Mouse (Mus musculus): Measurements from ENCODE around the gene Atg4c. TPM values are rescaled to one million over a fixed set of nuclear protein-coding genes. Genes with fewer than 3 reads are reported as not detected.

Atg4c gene
- total and polyA plus RNA-seq, 3 experiments: not detected

- H3K27ac ChIP-seq (ENCODE audit: insufficient read depth, low read depth): no peak overlapping the region
- no peak for TF ChIP-seq CHD1 (IDR thresholded peaks at IDR 0.05; ENCODE audit: low read depth, low read length)
- TF ChIP-seq MXI1 (IDR thresholded peaks at IDR 0.05; ENCODE audit: low read depth, low read length): no peak
- no peak for TF ChIP-seq JUN (IDR thresholded peaks at IDR 0.05; ENCODE audit: insufficient read depth, low read depth, low read length)
- TF ChIP-seq MAZ (IDR thresholded peaks at IDR 0.05; ENCODE audit: low read depth, low read length): no peak
- no peak for TF ChIP-seq ZC3H11A (IDR thresholded peaks at IDR 0.05; ENCODE audit: low read depth, low read length)
- no peak for TF ChIP-seq ZMIZ1 (IDR thresholded peaks at IDR 0.05; ENCODE audit: low read depth, low read length)
- TF ChIP-seq KAT2A (IDR thresholded peaks at IDR 0.05; ENCODE audit: insufficient replicate concordance, low read length): no peak
- no peak for TF ChIP-seq TBP (conservative IDR thresholded peaks at IDR 0.05; ENCODE audit: low read depth, low read length)
- no peak for TF ChIP-seq ZKSCAN1 (IDR thresholded peaks at IDR 0.05; ENCODE audit: borderline replicate concordance, low read depth, low read length)
- no peak for TF ChIP-seq POLR2A (IDR thresholded peaks at IDR 0.05; ENCODE audit: low read depth, low read length)
- TF ChIP-seq CTCF (conservative IDR thresholded peaks at IDR 0.05 in 1 of 2, IDR thresholded peaks at IDR 0.05 in 1 of 2; ENCODE audit: low read depth in 2 of 2, low read length in 2 of 2): no peak
- TF ChIP-seq RAD21 (IDR thresholded peaks at IDR 0.05; ENCODE audit: low read depth, low read length): no peak
- TF ChIP-seq IRF4 (IDR thresholded peaks at IDR 0.05; ENCODE audit: low read depth, low read length): no peak
- no peak for TF ChIP-seq PAX5 (IDR thresholded peaks at IDR 0.05; ENCODE audit: low read length)
- TF ChIP-seq ZNF384 (IDR thresholded peaks at IDR 0.05; ENCODE audit: low read depth, low read length): no peak
- no peak for TF ChIP-seq USF1 (IDR thresholded peaks at IDR 0.05; ENCODE audit: low read depth, low read length)
- TF ChIP-seq BHLHE40 (IDR thresholded peaks at IDR 0.05; ENCODE audit: low read depth, low read length): no peak
- H3K79me2 ChIP-seq (replicated peaks; ENCODE audit: control insufficient read depth, extremely low read depth, insufficient read depth, poor library complexity, severe bottlenecking): no peaks in the 10 kb centered on the region
- in situ Hi-C loops (cut with MboI; ENCODE audit: low pct_ligation_motif_present, low pct_unique_long_range_greater_than_20kb, low sequenced_read_pairs): no loop called here
- dilution Hi-C loops (cut with MboI; ENCODE audit: extremely low pct_ligation_motif_present, extremely low pct_unique_long_range_greater_than_20kb, low sequenced_read_pairs): no loop called here
- H3K27me3 ChIP-seq (replicated peaks): no peaks in the 10 kb centered on the region
- no peaks in the 10 kb centered on the region for H3K36me3 ChIP-seq (replicated peaks in 1 of 2; ENCODE audit: control insufficient read depth in 1 of 2, insufficient read depth in 1 of 2, low read length in 1 of 2)
- H3K9ac ChIP-seq (ENCODE audit: insufficient read depth, low read depth): no peak overlapping the region
- H3K4me2 ChIP-seq (ENCODE audit: insufficient read depth, low read depth, poor library complexity, severe bottlenecking): no peak overlapping the region
- H3K9me3 ChIP-seq (replicated peaks; ENCODE audit: low read length): peaks cover 77% of the 10 kb centered on the region
- no peaks in the 10 kb centered on the region for H3K4me1 ChIP-seq (ENCODE audit: control insufficient read depth in 1 of 2, insufficient read depth in 2 of 2)
- H3K4me3 ChIP-seq (replicated peaks in 1 of 3; ENCODE audit: low read depth in 2 of 3, low read length in 2 of 3, poor library complexity in 1 of 3): no peak overlapping the region
- DNase-seq (ENCODE audit: extremely low read depth): no peak
These were observed 80.2 kb downstream of the Atg4c start for GRCm38 (mm10) chr4:99273979-99274378.

- Histone ChIP-seq H3K4me3 (replicated peaks in 1 of 3; ENCODE audit: low read depth in 2 of 3, low read length in 2 of 3, poor library complexity in 1 of 3) (no peak overlapping the region), H3K9me3 (replicated peaks; ENCODE audit: low read length) (peaks cover 82% of the 10 kb centered on the region), H3K27me3 (replicated peaks) (no peaks in the 10 kb centered on the region), H3K9ac (ENCODE audit: insufficient read depth, low read depth) (no peak overlapping the region), H3K36me3 (replicated peaks in 1 of 2; ENCODE audit: control insufficient read depth in 1 of 2, insufficient read depth in 1 of 2, low read length in 1 of 2) (no peaks in the 10 kb centered on the region), H3K4me1 (ENCODE audit: control insufficient read depth in 1 of 2, insufficient read depth in 2 of 2) (no peaks in the 10 kb centered on the region), H3K79me2 (replicated peaks; ENCODE audit: control insufficient read depth, extremely low read depth, insufficient read depth, poor library complexity, severe bottlenecking) (no peaks in the 10 kb centered on the region), H3K27ac (ENCODE audit: insufficient read depth, low read depth) (no peak overlapping the region), H3K4me2 (ENCODE audit: insufficient read depth, low read depth, poor library complexity, severe bottlenecking) (no peak overlapping the region)
- DNase-seq (ENCODE audit: extremely low read depth): no peak
- TF ChIP-seq RAD21 (IDR thresholded peaks at IDR 0.05; ENCODE audit: low read depth, low read length) (no peak), TCF12 (IDR thresholded peaks at IDR 0.05; ENCODE audit: low read depth, low read length) (no peak), PAX5 (IDR thresholded peaks at IDR 0.05; ENCODE audit: low read length) (no peak), JUND (conservative IDR thresholded peaks at IDR 0.05; ENCODE audit: low read depth, low read length) (no peak), CHD2 (IDR thresholded peaks at IDR 0.05; ENCODE audit: low read length) (no peak), MYC (IDR thresholded peaks at IDR 0.05; ENCODE audit: low read depth, low read length) (no peak), MAZ (IDR thresholded peaks at IDR 0.05; ENCODE audit: low read depth, low read length) (no peak), SMC3 (IDR thresholded peaks at IDR 0.05; ENCODE audit: low read depth, low read length) (no peak), MAFK (IDR thresholded peaks at IDR 0.05; ENCODE audit: insufficient replicate concordance, low read length) (no peak), POLR2A (IDR thresholded peaks at IDR 0.05; ENCODE audit: low read depth, low read length) (no peak), MAX (IDR thresholded peaks at IDR 0.05; ENCODE audit: low read length) (no peak)
- dilution Hi-C loops (cut with MboI; ENCODE audit: extremely low pct_ligation_motif_present, extremely low pct_unique_long_range_greater_than_20kb, low sequenced_read_pairs): no loop called here
- in situ Hi-C loops (cut with MboI; ENCODE audit: low pct_ligation_motif_present, low pct_unique_long_range_greater_than_20kb, low sequenced_read_pairs): no loop called here
These were observed 85.1 kb downstream of the Atg4c start for GRCm38 (mm10) chr4:99278876-99279275.
